Mouse (Mus musculus): Measurements from ENCODE around the gene Dlg2. TPM values are rescaled to one million over a fixed set of nuclear protein-coding genes. Genes with fewer than 3 reads are reported as not detected.

Gene Dlg2
- polyA plus RNA-seq, 1 experiment, result 6.0 TPM

DNA sequence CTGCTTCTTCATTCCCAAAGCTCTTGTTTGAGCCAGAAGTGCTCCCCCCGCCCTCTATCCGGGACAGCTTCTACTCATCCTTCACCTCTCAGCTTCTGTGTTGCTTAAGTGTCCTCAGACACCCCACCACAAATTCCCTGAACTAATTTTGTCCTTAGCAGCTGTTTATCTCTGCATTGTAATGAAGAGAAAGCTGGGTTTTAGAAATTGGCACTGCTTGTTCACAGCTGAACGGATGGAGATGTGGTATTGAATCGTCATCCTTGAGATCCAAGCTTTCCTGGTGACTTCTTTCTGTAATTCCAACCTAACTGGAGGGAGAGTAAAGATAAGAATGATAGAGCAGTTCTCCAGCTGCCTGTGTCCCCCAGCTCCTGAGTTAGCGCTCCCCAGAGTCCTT, 834.7 kb downstream of the Dlg2 start:
- WGBS, result 92% methylated on average over 5 of the region's 5 CpGs
- no peak overlapping the region for H3K27ac ChIP-seq (ENCODE audit: control insufficient read depth, insufficient read depth, low read length)
- no peak for DNase-seq
- no peaks in the 10 kb centered on the region for H3K27me3 ChIP-seq (ENCODE audit: control insufficient read depth, insufficient read depth, low read length)
- no peak for TF ChIP-seq POLR2A (IDR thresholded peaks at IDR 0.05; ENCODE audit: control insufficient read depth, extremely low read depth, insufficient read depth, low read length, poor library complexity)
- no peak for TF ChIP-seq CTCF (IDR thresholded peaks at IDR 0.05; ENCODE audit: borderline replicate concordance, control insufficient read depth, extremely low read depth, insufficient read depth, low read length, poor library complexity)
- no peak overlapping the region for H3K4me3 ChIP-seq (ENCODE audit: control insufficient read depth, insufficient read depth, low read length)
- no peaks in the 10 kb centered on the region for H3K36me3 ChIP-seq (ENCODE audit: control insufficient read depth, insufficient read depth, low read length)
- no peaks in the 10 kb centered on the region for H3K4me1 ChIP-seq (replicated peaks; ENCODE audit: control insufficient read depth, insufficient read depth, low read length)

DNA sequence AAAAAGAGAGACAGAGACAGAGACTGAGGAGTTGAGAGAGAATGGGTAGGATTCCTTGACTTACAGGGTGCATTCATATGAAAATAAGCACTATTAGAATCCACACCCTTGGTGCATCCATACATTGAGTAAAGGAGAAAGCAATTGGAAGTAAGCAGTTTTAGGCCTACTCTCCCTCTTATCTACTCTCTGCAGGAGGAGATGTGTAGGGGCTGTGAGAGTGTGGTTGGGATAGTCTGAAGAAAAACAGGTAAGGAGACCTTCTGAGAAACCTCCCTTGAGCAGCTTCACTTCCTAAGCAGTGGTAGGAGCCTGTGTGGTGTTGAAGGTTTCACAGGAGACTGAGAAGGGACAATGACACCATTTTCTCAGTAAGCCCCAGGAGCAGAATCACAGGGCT, 868.6 kb downstream of the Dlg2 start:
- no peaks in the 10 kb centered on the region for H3K4me1 ChIP-seq (replicated peaks; ENCODE audit: control insufficient read depth, insufficient read depth, low read length)
- no peak overlapping the region for H3K27ac ChIP-seq (ENCODE audit: control insufficient read depth, insufficient read depth, low read length)
- H3K27me3 ChIP-seq (ENCODE audit: control insufficient read depth, insufficient read depth, low read length), result no peaks in the 10 kb centered on the region
- no peak overlapping the region for H3K4me3 ChIP-seq (ENCODE audit: control insufficient read depth, insufficient read depth, low read length)
- TF ChIP-seq POLR2A (IDR thresholded peaks at IDR 0.05; ENCODE audit: control insufficient read depth, extremely low read depth, insufficient read depth, low read length, poor library complexity) (no peak), CTCF (IDR thresholded peaks at IDR 0.05; ENCODE audit: borderline replicate concordance, control insufficient read depth, extremely low read depth, insufficient read depth, low read length, poor library complexity) (no peak)
- no peaks in the 10 kb centered on the region for H3K36me3 ChIP-seq (ENCODE audit: control insufficient read depth, insufficient read depth, low read length)
- no peak for DNase-seq

DNA sequence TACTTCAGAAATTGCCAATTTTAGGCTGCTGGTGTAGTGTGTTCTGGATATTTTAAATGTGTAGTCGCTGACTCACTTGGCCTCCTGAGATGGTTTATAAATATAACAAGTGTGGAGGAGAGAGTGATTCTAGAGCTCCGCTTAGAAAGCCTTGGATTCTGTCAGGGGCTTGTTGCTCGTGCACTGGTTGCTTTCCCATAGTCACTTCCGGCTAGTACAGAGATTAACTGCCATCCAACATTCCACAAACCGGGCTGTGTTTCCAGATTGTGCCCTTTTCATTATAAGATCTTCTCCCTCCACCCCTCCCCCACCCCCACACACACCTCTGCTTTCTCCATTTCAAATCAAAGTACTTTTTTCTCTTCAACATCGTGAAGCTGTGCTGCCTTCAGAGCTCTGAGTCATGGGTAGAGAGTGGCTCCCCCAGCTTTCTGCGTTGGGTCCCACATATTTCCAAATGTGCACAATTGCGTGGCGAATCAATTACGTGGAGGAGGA, 893.4 kb downstream of the Dlg2 start:
- 84% methylated on average over 10 of the region's 10 CpGs for WGBS
- no peaks in the 10 kb centered on the region for H3K4me1 ChIP-seq (replicated peaks; ENCODE audit: control insufficient read depth, insufficient read depth, low read length)
- no peak overlapping the region for H3K4me3 ChIP-seq (ENCODE audit: control insufficient read depth, insufficient read depth, low read length)
- TF ChIP-seq POLR2A (IDR thresholded peaks at IDR 0.05; ENCODE audit: control insufficient read depth, extremely low read depth, insufficient read depth, low read length, poor library complexity) (no peak), CTCF (IDR thresholded peaks at IDR 0.05; ENCODE audit: borderline replicate concordance, control insufficient read depth, extremely low read depth, insufficient read depth, low read length, poor library complexity) (no peak)
- no peaks in the 10 kb centered on the region for H3K27me3 ChIP-seq (ENCODE audit: control insufficient read depth, insufficient read depth, low read length)
- H3K36me3 ChIP-seq (ENCODE audit: control insufficient read depth, insufficient read depth, low read length), result no peaks in the 10 kb centered on the region
- no peak overlapping the region for H3K27ac ChIP-seq (ENCODE audit: control insufficient read depth, insufficient read depth, low read length)
- DNase-seq, result no peak

DNA sequence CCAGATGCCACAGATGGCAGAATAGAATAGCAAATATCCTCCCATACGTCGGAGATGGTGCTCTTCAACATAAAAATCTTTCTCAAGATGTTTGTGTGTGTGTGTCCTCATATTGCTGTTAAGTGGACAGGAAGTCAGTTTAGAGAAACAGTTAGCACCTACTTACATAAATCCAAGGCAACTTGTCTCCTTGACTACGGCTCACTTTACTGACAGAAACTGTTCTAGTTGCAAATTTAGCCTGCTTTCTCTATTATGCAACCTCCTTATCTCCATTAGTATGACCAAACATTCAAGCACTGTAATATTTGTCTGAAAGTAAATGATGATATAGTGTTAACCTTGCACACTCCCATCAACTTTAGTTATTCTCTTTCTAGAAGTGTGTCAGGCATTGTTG, 905.8 kb downstream of the Dlg2 start:
- no peak overlapping the region for H3K27ac ChIP-seq (ENCODE audit: control insufficient read depth, insufficient read depth, low read length)
- TF ChIP-seq POLR2A (IDR thresholded peaks at IDR 0.05; ENCODE audit: control insufficient read depth, extremely low read depth, insufficient read depth, low read length, poor library complexity) (no peak), CTCF (IDR thresholded peaks at IDR 0.05; ENCODE audit: borderline replicate concordance, control insufficient read depth, extremely low read depth, insufficient read depth, low read length, poor library complexity) (no peak)
- no peaks in the 10 kb centered on the region for H3K4me1 ChIP-seq (replicated peaks; ENCODE audit: control insufficient read depth, insufficient read depth, low read length)
- H3K27me3 ChIP-seq (ENCODE audit: control insufficient read depth, insufficient read depth, low read length), result no peaks in the 10 kb centered on the region
- 68% methylated on average over 3 of the region's 3 CpGs for WGBS
- no peak overlapping the region for H3K4me3 ChIP-seq (ENCODE audit: control insufficient read depth, insufficient read depth, low read length)
- no peak for DNase-seq
- H3K36me3 ChIP-seq (ENCODE audit: control insufficient read depth, insufficient read depth, low read length), result no peaks in the 10 kb centered on the region

DNA sequence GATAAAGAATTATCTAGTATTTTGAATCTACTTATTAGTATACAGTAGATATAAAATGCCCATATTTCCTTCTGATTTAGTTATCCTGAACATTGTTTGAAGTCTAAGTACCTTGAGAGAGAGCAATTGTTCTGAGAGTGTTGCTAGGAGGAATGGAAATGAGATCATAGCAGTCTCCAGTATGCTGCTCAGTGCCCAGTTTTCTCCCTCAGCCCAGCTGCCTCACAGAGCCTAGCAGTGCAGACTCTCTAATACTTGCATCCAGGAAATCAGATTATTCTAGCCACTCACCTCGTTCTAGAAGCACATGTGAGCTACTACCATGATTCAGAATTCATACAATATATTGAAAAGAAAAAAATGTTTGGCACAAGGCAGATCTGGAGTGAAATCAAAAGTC, 907.4 kb downstream of the Dlg2 start:
- Histone ChIP-seq H3K36me3 (ENCODE audit: control insufficient read depth, insufficient read depth, low read length) (no peaks in the 10 kb centered on the region), H3K27ac (ENCODE audit: control insufficient read depth, insufficient read depth, low read length) (no peak overlapping the region), H3K27me3 (ENCODE audit: control insufficient read depth, insufficient read depth, low read length) (no peaks in the 10 kb centered on the region), H3K4me1 (replicated peaks; ENCODE audit: control insufficient read depth, insufficient read depth, low read length) (no peaks in the 10 kb centered on the region), H3K4me3 (ENCODE audit: control insufficient read depth, insufficient read depth, low read length) (no peak overlapping the region)
- 24% methylated on average over 1 of the region's 1 CpGs for WGBS
- DNase-seq, result no peak
- no peak for TF ChIP-seq POLR2A (IDR thresholded peaks at IDR 0.05; ENCODE audit: control insufficient read depth, extremely low read depth, insufficient read depth, low read length, poor library complexity)
- no peak for TF ChIP-seq CTCF (IDR thresholded peaks at IDR 0.05; ENCODE audit: borderline replicate concordance, control insufficient read depth, extremely low read depth, insufficient read depth, low read length, poor library complexity)

DNA sequence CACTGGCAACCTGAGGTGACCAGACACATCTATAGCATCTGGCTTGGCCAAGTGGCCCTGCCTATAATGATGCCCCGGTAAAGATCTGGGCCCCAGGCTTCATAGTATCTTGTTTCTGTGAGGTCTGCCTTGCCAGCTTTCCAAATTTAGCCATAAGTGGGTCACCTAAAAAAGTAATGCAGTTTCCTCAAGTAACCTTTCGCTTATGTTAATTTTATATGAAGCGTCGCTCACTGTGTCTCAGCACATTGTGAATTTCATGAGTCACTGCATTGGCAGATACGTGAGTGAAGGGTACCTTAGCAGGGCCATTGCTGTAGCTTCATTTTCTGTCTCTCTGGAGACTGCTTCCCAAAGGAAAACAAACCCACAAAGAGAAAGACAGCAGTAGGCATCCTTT, 912.8 kb downstream of the Dlg2 start:
- Histone ChIP-seq H3K4me3 (ENCODE audit: control insufficient read depth, insufficient read depth, low read length) (no peak overlapping the region), H3K27ac (ENCODE audit: control insufficient read depth, insufficient read depth, low read length) (no peak overlapping the region), H3K4me1 (replicated peaks; ENCODE audit: control insufficient read depth, insufficient read depth, low read length) (no peaks in the 10 kb centered on the region), H3K36me3 (ENCODE audit: control insufficient read depth, insufficient read depth, low read length) (no peaks in the 10 kb centered on the region), H3K27me3 (ENCODE audit: control insufficient read depth, insufficient read depth, low read length) (no peaks in the 10 kb centered on the region)
- WGBS, result 87% methylated on average over 5 of the region's 5 CpGs
- TF ChIP-seq POLR2A (IDR thresholded peaks at IDR 0.05; ENCODE audit: control insufficient read depth, extremely low read depth, insufficient read depth, low read length, poor library complexity), result no peak
- no peak for TF ChIP-seq CTCF (IDR thresholded peaks at IDR 0.05; ENCODE audit: borderline replicate concordance, control insufficient read depth, extremely low read depth, insufficient read depth, low read length, poor library complexity)
- DNase-seq, result no peak

DNA sequence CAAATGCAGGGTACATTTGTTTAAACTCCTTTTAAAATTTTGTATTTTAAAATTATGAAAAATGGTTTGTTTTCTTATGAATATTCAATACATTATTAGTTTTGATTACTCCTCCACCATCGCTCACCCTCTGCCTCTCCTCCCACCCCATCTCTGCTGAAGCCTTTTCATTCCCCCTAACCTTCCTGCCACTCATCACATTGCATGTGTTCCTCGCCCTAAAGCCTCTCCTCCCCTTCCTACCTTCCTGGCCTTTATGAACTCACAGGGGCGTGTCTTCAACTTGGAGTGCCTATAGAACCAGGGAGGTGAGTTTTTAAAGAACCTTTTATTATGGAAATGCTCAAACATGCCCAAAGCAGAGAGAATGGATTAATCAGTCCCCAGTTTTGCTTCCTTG, 921.4 kb downstream of the Dlg2 start:
- TF ChIP-seq POLR2A (IDR thresholded peaks at IDR 0.05; ENCODE audit: control insufficient read depth, extremely low read depth, insufficient read depth, low read length, poor library complexity) (no peak), CTCF (IDR thresholded peaks at IDR 0.05; ENCODE audit: borderline replicate concordance, control insufficient read depth, extremely low read depth, insufficient read depth, low read length, poor library complexity) (no peak)
- DNase-seq, result no peak
- no peaks in the 10 kb centered on the region for H3K36me3 ChIP-seq (ENCODE audit: control insufficient read depth, insufficient read depth, low read length)
- H3K4me3 ChIP-seq (ENCODE audit: control insufficient read depth, insufficient read depth, low read length), result no peak overlapping the region
- no peaks in the 10 kb centered on the region for H3K4me1 ChIP-seq (replicated peaks; ENCODE audit: control insufficient read depth, insufficient read depth, low read length)
- WGBS, result 51% methylated on average over 3 of the region's 3 CpGs
- no peaks in the 10 kb centered on the region for H3K27me3 ChIP-seq (ENCODE audit: control insufficient read depth, insufficient read depth, low read length)
- no peak overlapping the region for H3K27ac ChIP-seq (ENCODE audit: control insufficient read depth, insufficient read depth, low read length)
